In the genomic region with DNA sequence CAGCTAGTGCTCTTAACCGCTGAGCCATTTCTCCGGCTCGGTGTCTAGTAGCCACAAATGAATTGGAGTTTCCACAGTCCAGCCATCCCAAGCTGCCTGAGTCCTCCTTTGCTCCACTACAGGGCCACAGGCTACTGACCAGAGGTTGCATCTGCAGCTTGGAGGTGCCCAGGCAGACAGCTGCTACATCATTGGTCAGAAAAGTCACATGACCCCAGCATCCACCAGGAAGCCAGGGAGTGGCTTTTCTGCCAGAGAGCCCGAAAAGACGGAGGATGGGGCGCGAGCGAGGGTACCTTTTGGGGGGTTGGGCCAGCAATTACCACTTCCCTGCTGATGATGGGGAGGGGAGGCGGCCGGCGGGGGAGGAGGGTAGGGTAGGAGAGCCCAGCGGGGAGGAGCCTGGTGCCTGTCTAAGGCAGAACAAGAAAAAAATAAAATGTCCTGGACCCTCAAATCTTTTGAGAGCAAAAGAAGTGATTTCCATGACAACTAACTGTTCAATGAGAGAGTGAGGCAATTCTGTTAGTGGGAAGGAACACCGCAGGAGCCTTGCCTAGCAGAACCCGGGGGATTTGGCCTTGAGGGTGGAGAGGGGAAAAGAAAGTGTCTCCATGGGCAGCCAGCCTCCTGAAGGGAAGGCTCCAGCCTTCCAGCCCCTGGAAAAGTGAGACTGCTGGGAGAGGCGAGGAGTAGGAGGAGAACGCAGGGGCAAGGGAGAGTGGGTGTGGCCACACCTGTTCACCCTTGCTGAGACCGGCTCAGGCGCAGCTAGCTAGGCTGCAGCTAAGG, we compare ENCODE assay signal across 8 mouse cellular contexts. TPM values are rescaled to one million over a fixed set of nuclear protein-coding genes. Genes with fewer than 3 reads are reported as not detected.
DNase-seq lines count a peak whose midpoint lies in the region; ATAC-seq and TF ChIP-seq lines count a peak whose summit lies in the region.

No protein-coding gene starts in this region.

- no peak overlapping the region for H3ac ChIP-seq in myocyte (ENCODE audit: control insufficient read depth, insufficient read length)

- peak; percentile 85 for ATAC-seq in forebrain, embryonic 12.5 days (ENCODE audit: low FRiP score)

- H3K79me2 ChIP-seq in myocyte (ENCODE audit: control insufficient read depth, insufficient read depth): no peaks in the 10 kb centered on the region

- H3K36me3 ChIP-seq in forebrain, embryonic 12.5 days (replicated peaks): no peaks in the 10 kb centered on the region
- no peaks in the 10 kb centered on the region for H3K36me3 ChIP-seq in myocyte (ENCODE audit: control insufficient read depth, insufficient read depth)

- 5% methylated on average over 18 of the region's 18 CpGs for WGBS in forebrain, embryonic 12.5 days

- intact Hi-C loops in left cerebral cortex, postnatal 14 days (cut with DNase I): no loop called here

- peak overlapping the region; percentile 57 for H3K9ac ChIP-seq in forebrain, embryonic 12.5 days

- peak; percentile 33 to 45 for DNase-seq in left cerebral cortex, postnatal 14 days (ENCODE audit: low spot score in 2 of 2)
- DNase-seq in left cerebral cortex, adult 8-10 months (ENCODE audit: low spot score in 2 of 2): no peak
- peak; percentile 13 to 15 for DNase-seq in adrenal gland, postnatal 36 days
- peak; percentile 7 for DNase-seq in kidney, adult 9 months
- DNase-seq in right cerebral cortex, postnatal 36 days (ENCODE audit: low spot score in 2 of 2): no peak
- DNase-seq in right cerebral cortex, adult 2 months (ENCODE audit: low spot score in 2 of 2): no peak

- H3K4me1 ChIP-seq in forebrain, embryonic 12.5 days: peaks cover 14% of the 10 kb centered on the region

- H3K9me3 ChIP-seq in forebrain, embryonic 12.5 days: no peaks in the 10 kb centered on the region

- TF ChIP-seq POLR2A in myocyte (IDR thresholded peaks at IDR 0.05; ENCODE audit: insufficient read length, low read depth): no peak

- H3K4me2 ChIP-seq in forebrain, embryonic 12.5 days: peak overlapping the region; percentile 60
- H3K4me2 ChIP-seq in myocyte (ENCODE audit: low read depth): peak overlapping the region; percentile 67

- 0 out of 2 replicates have a peak, but pooled peaks cover 4% of the 10 kb centered on the region for H3K27me3 ChIP-seq in forebrain, embryonic 12.5 days
- peaks cover 18% of the 10 kb centered on the region for H3K27me3 ChIP-seq in myocyte (ENCODE audit: control insufficient read depth, insufficient read depth, insufficient read length)

- peak overlapping the region; percentile 50 for H3K27ac ChIP-seq in forebrain, embryonic 12.5 days

- H3K4me3 ChIP-seq in forebrain, embryonic 12.5 days (replicated peaks): peak overlapping the region; percentile 41
- H3K4me3 ChIP-seq in myocyte: no peak overlapping the region

TF ChIP-seq in myocyte, 11 proteins besides CTCF, POLR2A, EP300 and RAD21:
- TF ChIP-seq CEBPB (IDR thresholded peaks at IDR 0.05; ENCODE audit: insufficient read depth, poor library complexity, severe bottlenecking) (no peak), USF1 (IDR thresholded peaks at IDR 0.05; ENCODE audit: low read depth) (peak; percentile 74), MYOD1 (IDR thresholded peaks at IDR 0.05; ENCODE audit: control insufficient read depth in 1 of 3, insufficient read length in 2 of 3, low read depth in 2 of 3) (peak in 1 of 3 experiments; percentile 40), MYOG (IDR thresholded peaks at IDR 0.05; ENCODE audit: control insufficient read depth in 1 of 3, insufficient read depth in 1 of 3, insufficient read length in 2 of 3, low read depth in 2 of 3) (no peak)

RNA-seq across cellular contexts. Expression of a gene that starts 57.5 kb away (rescaled TPM):
- 100 to 1,000 TPM; 136 to 152 TPM for total RNA-seq in left cerebral cortex, postnatal 14 days (2021)
- total RNA-seq in left cerebral cortex, adult 8-10 months (2022): 100 to 1,000 TPM; 123 to 141 (median 129) TPM
- under 1 TPM; 0.76 to 0.95 TPM for total RNA-seq in adrenal gland, postnatal 36 days (2021)
- 1.6 and 1.8 TPM in 2 replicates for polyA plus RNA-seq in forebrain, embryonic 12.5 days (2016; fragmentation: Nextera tagmentation; extraction: Ambion mirVana)
- polyA plus RNA-seq in myocyte (2012; fragmentation: generic; extraction: Trizol): 0.01 TPM

Comparison
In these comparisons a context has a peak if more than half of its experiments do, and no peak if none do; other contexts are left out.
1. DNase-seq: peak in left cerebral cortex, postnatal 14 days (2 of 2), adrenal gland, postnatal 36 days (2 of 2) and kidney, adult 9 months (single experiment); none in left cerebral cortex, adult 8-10 months (0 of 2), right cerebral cortex, postnatal 36 days (0 of 2) and right cerebral cortex, adult 2 months (0 of 2).
2. RNA of a gene that starts 57.5 kb away (total RNA-seq): 136 to 152 TPM in left cerebral cortex, postnatal 14 days and 123 to 141 TPM in left cerebral cortex, adult 8-10 months; 0.76 to 0.95 TPM in adrenal gland, postnatal 36 days; every median in the first group is over 10 times any median in the second.